Mouse (Mus musculus): Measurements from ENCODE around the gene Swap70.
"Not testable (repeated sequence)": the region's sequence is repeated elsewhere in the genome, so short reads cannot be mapped to it uniquely, and the experiment has no call there.

The Swap70 gene

DNA sequence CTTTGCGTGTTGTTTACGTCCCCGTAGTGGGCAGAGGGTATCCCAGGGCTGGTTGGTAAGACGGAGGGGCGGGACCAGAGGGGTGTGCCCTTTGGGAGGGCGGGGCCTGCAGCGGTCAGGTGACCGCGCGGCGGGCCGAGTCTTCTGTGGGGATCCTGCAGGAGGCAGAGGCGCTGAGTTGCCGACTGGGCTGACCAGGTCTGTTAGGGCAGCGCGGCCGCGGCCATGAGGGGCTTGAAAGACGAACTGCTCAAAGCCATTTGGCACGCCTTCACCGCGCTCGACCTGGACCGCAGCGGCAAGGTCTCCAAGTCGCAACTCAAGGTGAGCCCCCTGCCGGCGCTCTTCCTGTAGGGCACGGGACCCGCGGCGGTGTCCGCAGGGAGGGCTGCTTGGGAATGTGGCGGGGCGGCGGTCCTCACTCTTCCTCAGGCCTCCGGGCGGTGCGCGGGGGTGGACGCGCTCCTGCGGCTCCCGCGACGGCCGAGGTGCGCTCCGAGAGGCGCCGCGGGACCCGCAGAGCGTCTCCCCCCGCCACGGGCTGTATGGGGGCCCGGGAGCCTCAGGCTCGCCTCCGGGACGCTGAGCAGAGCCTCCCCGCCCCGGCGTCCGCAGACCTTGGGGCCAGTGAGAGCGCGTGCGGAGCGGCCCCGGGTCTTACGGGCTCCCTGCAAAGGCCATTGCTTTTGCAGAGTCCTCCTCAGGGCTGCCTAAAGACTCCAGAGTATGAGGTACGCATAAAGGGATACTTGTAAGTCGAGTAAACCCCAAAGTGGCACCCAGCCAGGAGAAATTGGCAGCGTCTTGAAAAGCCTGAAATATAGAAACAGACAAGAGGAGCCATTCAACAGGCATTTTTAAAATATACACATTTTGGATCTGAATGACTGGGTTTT, at the start of gene Swap70:
Gene Swap70, plus strand, starts transcription at position 126 of the 896 bp plus-strand sequence.
- DNase-seq (ENCODE audit: low read depth, low spot score): peak; percentile 92

DNA sequence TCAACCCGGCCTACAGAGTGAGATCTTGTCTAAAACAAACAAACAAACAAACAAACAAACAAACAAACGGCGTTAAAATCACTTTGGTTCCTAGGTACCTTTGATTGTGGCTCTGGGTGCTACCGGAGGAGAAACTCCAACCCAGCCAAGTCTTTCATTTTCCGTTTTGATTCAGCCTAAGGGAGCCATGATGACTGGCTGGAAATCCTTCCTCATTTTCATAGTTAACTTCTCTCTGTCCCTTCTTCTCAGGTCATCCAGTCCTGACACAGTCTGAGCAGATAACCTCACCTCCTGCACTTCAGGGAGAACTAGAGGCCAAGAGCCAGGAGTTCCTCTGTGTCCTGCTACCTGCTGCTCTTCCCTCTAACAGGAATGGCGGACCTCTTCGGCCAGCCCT, 42.3 kb upstream of the Swap70 start:
- DNase-seq (ENCODE audit: low read depth, low spot score): no peak

DNA sequence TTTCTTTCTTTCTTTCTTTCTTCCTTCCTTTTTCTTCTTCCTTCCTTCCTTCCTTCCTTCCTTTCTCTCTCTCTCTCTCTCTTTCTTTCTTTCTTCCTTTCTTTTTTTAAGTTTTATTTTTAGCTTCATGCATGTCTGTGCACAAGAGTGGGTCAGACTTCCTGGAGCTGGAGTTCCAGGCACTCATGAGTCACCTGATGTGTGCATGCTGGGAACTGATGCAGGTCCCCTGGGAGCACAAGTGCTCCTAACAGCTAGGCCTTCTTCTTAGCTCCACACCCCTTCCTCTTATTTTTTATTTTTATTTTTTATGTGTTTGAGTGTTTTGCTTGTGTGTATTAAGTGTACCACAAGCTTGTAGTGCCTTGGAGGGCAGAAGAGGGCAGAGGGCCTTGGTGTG, 40.9 kb upstream of the Swap70 start:
- DNase-seq (ENCODE audit: low read depth, low spot score): no peak

DNA sequence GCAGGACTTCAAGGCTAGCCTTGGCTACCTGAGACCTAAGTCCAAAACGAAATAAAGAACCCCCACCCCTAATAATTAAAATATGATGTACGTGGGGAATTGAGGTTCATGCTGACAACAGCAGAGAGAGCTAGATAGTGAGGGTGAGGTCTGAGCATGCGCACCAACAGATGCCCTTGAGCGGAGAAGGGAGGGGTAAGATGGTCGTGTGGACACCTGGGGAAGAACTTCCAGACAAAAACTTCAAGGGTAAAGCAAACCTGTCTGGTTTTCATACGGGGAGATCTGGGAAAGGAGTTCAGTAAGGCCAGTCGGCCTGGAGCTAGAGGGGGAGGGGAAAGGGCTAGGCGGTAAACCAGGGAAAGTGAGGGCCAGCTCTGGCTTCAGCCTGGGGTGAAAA, 40.1 kb upstream of the Swap70 start:
- no peak for DNase-seq (ENCODE audit: low read depth, low spot score)

DNA sequence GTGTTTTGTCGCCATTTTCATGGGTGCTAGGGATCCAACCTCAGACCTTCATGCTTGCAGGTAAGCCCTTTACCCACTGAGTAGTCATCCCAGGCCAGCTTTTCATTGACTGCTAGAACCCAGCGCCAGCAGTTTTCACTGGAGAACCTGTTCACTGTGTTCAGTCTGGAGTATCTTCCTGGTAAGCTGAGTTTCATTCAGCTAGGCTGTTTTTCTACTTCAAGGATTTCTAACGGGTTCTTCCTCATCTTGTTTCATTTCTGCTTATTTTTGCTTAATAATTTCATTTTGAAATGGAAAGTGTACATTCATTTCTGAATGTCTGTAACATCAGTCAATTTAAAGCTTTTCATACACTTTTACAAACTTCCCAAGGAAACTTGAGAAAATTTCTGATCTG, 36.9 kb upstream of the Swap70 start:
- no peak for DNase-seq (ENCODE audit: low read depth, low spot score)

DNA sequence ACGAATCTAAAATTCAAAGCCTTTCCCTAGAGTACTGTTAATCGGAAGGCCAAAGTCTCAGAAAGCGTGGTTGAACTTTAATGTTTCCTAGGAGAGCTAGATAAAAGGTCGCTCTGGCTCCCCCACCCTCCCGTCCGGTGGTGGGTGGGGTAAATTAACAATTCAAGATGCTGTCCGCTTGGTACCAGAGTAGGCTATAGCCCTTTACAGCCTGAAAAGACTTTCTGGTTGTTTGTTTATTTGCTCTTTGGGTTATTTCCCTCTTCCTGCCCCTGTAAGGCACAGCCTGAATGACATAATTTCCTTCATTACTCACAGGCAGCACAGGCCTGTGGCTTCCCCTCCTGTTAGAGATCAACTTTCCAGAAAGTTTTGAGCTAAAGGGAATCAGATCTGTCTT, 31.6 kb upstream of the Swap70 start:
- no peak for DNase-seq (ENCODE audit: low read depth, low spot score)

DNA sequence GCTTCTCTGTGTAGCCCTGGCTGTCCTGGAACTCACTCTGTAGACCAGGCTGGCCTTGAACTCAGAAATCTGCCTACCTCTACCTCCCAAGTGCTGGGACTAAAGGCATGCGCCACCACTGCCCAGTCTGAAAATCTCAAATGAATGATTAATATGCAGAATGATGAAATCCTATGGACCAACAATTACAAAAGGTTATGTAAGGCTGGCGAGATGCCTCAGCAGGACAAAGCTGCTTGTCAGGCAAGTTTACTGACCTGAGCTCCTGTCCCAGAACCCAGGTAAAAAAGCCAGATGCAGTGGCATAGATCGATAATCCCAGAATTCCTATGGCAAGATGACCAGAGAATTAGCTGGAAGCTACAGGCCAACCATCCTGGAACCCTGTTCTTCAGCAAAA, 28.3 kb upstream of the Swap70 start:
- DNase-seq (ENCODE audit: low read depth, low spot score): no peak

DNA sequence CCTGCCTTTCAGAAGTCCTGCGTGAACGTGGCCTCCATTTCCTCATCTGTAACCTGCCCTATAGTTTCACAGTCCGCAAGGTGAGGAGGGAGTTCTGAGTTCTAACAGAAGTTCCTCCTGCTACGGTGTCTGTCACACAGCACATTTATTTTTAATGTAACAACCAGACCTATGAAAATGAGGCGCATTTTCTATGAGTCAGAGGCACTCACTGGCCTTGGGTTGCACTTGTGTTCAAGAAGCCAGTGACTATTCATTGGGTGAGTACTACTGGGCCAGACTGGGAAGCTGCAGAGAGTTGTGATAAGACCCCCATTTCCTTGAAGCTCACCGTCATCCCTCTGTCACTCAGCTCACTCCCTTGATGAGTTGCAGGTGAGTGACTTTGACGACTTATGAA, 24.3 kb upstream of the Swap70 start:
- DNase-seq (ENCODE audit: low read depth, low spot score): no peak

DNA sequence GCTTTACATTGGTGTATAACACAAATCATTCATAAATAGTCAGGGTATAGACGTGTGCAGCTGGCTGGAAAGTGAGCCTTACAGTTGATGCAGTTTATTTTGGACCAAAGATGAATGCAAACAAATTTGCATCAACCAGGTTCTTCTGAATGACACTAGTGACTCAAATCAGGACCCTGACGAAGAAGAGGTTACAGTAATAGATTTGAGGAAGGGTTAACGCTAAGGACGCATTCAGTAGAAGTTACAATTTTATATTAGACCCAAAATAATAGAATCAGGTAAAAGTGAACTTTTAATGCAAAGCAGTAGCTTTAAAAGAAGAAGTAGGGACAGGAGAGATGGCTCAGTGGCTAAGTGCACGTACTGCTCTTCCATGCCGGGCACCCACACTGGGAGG, 19.6 kb upstream of the Swap70 start:
- no peak for DNase-seq (ENCODE audit: low read depth, low spot score)

DNA sequence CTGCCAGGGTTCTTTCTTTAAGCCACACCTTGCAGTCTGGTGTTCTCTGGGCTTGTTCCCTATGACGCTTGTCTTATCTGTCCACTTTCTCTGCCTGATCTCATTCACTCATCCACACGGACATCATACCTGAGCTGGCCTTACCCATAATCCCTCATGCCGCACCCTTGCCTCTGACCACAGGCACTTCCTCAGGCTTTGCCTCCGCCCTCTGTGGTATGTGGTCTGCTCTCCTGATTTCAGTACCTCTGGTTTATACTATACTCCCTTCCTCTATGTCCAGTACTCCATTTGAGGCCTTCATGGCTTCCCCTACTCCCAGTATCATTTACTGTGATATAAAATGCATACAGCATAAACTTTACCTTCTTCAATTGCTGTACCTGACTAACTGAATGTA, 17.3 kb upstream of the Swap70 start:
- no peak for DNase-seq (ENCODE audit: low read depth, low spot score)

DNA sequence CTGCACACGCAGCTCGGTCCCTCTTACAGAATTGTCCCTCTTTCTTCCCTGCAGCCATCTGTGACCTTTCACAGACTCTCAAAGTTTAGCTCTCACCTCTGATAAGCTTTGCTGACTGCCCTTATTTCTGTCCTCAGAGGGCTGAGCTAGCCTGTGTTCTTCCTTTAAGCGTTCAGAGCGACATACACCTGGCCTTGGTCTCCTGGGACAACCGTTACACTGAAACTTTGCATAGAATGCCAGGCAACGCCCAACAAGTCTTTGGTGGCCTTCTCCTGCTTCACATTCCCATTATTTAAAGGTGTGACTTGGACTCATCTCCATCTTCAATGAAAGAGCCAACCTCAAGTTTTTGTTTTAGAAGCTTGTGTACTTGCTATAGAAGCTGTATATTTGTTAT, 13.2 kb upstream of the Swap70 start:
- no peak for DNase-seq (ENCODE audit: low read depth, low spot score)

DNA sequence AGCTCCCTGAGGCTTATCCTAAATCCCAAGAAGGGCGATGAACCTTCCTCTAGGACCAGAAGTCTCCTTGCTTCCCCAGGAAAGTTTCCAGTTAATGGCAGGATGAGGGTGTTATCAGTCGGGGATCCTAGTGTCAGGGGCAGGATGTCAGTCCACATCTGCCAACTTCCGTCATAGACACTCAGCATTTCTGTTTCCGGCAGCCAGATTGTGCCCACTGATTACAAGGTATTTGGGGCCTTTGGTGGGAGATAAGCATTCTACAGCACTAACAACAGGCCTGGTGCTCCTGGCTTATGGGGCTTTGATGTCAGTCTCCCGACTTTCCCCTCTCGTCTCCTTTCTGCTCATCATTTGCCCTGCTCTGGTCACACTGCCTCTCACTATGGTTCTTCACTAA, 12.1 kb upstream of the Swap70 start:
- DNase-seq (ENCODE audit: low read depth, low spot score): no peak

DNA sequence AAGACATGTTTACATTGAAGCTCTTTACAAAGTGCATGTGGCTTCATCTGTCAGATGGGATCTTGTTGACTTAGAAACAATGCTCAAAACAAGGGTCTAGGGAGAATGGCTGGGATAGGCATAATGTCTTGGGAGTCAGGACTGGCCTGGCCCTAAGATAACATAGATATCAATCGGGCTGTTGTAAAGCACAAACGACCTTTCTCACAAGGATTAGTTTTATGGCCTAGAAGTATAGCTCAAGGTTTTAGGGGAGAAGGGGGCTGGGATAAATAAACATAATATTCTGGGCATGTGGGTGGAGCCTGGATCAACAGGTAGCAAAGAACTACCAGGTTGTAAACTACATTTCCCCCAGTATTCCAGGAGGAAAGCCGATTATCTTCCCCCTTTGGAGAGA, 10.5 kb upstream of the Swap70 start:
- DNase-seq (ENCODE audit: low read depth, low spot score): no peak

DNA sequence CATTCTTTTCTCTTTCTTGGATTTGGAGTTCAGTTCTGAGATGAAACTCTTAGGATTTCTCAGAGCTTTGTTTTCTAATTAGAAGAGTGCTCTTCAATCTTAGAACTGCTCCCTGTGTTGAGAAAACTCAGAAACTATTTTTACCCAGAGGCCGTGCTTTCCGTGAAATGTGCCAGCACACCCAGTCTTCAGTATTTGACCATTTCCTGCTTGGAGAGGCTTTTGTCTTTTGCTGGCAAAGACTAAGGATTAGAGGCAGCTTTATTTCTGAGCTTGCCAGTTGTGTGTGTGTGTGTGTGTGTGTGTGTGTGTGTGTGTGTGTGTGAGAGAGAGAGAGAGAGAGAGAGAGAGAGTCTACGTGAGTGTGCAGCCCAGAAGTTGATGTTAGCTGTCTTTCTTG, 6.6 kb upstream of the Swap70 start:
- DNase-seq (ENCODE audit: low read depth, low spot score): no peak

DNA sequence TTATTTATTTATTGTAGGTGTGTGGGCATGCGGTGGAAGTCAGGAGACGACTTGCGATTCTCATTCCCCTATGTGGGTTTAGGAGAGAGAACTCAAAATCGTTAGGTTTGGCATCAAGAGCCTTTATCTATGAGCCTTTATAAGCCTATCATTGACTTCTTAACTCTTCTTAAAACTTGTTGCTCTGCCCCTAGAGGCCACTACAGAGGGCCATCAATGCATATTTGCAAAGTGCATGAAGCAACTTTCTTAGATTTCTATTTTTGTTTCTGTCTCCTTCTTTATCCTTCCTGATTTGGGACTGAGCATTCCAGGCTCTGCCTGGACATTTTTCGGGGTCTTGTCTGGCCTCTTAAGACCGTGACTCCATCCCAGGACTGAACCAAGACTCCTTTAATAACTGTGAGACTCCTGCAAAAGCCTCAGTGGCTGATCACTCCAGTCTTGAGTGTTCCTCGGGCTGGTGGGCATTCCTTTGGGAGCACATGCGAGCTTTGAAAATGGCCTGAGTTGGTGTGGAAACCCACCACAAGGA, 393 bp upstream of the Swap70 start:
- DNase-seq (ENCODE audit: low read depth, low spot score): no peak

DNA sequence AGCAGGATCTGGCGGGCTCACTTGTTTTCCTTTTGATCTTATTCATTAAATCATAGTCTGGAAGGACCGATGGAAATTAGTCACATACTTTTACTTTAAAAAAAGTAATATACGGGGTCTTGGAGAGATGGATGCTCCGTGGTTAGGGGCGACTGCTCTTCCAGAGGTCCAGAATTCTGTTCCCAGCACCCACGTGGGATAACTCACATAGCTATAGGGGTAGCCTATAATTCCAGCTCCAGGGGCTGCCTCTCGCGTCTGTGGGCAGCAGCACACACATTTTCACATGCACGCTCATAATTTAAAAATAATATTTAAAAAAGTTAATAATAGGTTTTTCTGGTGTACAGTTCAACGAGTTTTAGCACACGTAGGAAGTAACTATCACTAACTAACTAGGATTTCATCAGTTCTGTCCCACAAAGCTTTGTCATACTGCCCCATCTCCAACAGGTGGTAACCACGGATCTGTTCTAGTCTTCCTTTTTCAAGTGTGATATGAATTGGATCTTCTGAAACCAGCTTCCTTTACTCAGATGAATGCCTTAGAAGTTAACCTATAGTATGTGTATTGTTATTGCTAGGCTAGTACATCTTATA, 1.2 kb downstream of the Swap70 start:
- no peak for DNase-seq (ENCODE audit: low read depth, low spot score)

DNA sequence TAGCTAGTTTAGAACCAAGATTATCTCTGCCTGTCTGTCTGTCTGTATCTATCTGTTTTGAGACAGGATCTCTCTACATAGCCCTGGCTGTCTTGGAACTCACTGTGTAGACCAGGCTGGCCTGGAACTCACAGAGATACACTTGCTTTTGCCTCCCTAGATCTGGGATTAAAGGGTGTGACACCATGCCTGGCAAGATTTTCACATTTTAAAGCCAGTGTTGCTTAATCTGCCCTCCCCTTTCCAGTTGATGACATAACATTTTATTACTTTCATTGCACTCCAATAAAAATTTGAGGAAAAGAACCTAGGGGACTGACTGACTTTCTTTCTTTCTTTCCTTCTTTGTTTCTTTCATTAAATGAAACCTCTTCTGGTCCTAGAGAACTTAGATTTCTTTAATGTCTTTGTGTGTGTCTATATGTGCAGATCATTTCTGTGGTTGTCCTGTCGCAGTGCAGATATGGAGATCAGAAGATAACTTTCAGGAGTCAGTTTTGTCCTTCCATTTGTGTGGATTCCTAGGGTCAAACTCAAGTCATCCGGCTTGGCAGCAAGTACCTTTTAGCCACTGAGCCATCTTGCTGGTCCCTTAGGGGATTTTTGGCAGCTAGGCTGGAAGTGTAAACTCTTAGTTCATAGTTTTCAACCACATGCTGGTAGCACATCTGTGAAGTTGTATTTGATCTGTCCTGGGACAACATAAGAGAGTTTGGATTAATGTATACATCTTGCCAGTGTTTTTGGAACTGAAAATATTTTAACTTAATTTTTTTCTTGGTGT, 2.4 kb downstream of the Swap70 start:
- no peak for DNase-seq (ENCODE audit: low read depth, low spot score)

DNA sequence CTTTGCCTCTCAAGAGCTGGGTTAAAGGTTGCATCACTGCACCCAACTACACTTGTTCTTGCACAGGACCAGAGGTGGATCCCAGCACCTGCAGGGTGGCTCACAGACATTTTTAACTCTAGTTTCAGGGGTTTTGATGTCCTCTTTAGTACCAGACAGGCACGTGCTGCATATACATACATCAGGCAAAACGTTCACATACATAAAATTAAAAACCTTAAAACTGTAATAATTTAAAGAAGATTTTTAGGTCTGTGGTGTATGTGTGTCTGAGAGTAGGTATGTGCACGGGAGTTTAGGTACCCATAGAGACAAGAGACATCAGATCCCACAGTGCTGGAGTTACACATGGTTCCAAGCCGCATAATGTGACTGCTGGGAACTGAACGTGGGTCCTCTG, 5.0 kb downstream of the Swap70 start:
- no peak for DNase-seq (ENCODE audit: low read depth, low spot score)

DNA sequence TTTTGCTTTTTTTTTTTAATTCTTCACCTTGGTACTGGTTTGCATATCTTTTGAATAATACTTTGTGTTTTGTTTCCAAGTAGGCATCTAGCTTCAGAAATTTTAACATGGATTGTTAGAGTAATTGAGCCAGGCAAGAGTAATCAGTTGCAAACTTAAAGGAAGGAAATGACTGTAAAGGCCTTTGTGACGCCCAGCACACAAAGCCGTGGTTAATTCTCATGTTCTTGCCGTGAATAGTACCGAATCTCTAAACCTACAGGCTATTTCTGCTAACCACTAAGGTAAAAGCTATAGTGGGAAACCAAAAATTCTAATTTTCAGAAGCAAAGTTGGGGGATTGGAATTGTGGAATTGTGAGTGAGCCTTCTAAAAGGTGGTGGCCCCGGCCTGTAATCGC, 8.5 kb downstream of the Swap70 start:
- DNase-seq (ENCODE audit: low read depth, low spot score): no peak

DNA sequence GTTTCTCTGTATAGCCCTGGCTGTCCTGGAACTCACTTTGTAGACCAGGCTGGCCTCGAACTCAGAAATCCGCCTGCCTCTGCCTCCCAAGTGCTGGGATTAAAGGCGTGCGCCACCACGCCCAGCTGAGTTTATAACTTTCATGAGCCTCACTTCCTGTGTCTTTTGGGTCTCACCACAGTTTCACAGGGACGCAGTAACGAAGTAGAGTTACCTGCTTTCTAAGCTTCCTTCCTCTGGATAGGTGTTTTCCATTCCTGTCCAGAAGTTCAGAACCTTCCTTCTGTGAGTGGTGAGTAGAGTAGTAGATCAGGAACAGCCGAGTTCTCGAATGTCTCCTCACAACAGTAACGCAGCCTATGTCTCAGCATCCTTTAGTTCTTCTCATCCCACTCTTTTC, 9.6 kb downstream of the Swap70 start:
- DNase-seq (ENCODE audit: low read depth, low spot score): not testable (repeated sequence)

DNA sequence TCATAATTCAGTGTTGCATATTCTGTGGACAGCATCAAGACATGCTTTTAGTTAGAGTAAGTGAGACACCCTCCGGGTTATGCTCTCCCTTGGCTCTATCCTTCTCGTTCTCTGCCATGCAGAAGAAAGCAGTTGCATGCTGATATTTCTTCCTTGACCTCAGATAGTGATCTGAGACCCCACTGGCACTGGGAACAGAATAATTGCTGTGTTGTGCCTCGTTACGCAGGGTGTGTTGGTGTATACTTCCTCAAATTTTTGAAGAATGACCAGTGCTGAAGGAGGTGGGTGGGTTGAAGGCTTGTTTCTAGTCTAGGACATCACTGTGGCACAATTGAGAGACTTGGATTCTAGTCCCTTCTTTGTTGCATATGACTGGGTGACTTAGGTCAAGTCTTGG, 14.6 kb downstream of the Swap70 start:
- DNase-seq (ENCODE audit: low read depth, low spot score): no peak

DNA sequence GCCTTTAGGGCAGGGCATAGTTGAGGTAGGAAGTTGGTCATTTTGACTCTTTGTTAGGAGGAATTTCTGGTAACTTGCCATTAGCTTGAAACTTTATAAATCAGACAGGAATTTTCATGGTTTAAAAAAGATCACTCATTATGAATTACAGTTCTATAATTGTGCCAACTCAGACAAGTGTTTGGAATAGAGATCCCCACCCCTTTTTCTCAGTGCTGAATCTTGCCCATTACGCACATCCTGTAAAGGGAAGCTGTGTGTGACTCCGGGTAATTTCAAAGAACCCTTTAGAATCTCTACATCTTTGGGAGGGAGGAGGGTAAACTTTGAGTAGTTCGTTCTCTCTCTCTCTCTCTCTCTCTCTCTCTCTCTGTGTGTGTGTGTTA, 15.9 kb downstream of the Swap70 start:
- DNase-seq (ENCODE audit: low read depth, low spot score): no peak
